Mouse (Mus musculus): Measurements from ENCODE around the gene Gm4301. TPM values are rescaled to one million over a fixed set of nuclear protein-coding genes. Genes with fewer than 3 reads are reported as not detected.
"Not testable (repeated sequence)": the region's sequence is repeated elsewhere in the genome, so short reads cannot be mapped to it uniquely, and the experiment has no call there.

Gm4301 gene
- polyA plus RNA-seq (2015; fragmentation: Nextera tagmentation; extraction: Ambion mirVana), result not detected in 2 replicates

DNA sequence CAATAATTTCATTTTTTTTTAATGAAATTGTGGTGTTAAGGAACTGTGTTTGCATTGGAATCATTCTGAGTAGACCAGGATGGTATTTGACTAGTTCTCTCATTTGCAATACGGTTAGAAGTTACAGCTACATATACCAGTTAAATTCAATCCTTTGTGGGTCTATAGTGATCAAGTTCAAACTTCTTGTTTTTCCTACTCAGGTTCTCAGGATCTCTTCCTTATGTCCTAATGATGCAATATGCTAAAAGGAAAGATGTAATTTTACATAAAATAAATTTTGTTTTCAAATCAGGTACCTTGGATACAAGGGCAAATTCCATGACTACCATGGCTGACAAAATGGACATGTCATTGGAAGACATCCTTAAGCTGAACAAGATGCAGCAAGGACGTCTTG, at the start of gene Gm4301:
Gene Gm4301 (plus strand): TSS at position 301 of the 400 bp plus-strand sequence.
- H3K4me2 ChIP-seq (replicated peaks; ENCODE audit: low read depth, low read length); H3K4me3 ChIP-seq (ENCODE audit: low read depth, low read length); H3K27me3 ChIP-seq (replicated peaks; ENCODE audit: insufficient read depth, low read length); DNase-seq (ENCODE audit: low spot score); ATAC-seq; H3K27ac ChIP-seq (ENCODE audit: low read length); H3K9me3 ChIP-seq (ENCODE audit: low read length); H3K9ac ChIP-seq (replicated peaks; ENCODE audit: low read depth); H3K4me1 ChIP-seq (ENCODE audit: insufficient read depth, low read depth, low read length); H3K36me3 ChIP-seq (ENCODE audit: insufficient read depth, low read length): not testable (repeated sequence)
- no CpG with 5 or more reads among the region's 2 CpGs for WGBS

DNA sequence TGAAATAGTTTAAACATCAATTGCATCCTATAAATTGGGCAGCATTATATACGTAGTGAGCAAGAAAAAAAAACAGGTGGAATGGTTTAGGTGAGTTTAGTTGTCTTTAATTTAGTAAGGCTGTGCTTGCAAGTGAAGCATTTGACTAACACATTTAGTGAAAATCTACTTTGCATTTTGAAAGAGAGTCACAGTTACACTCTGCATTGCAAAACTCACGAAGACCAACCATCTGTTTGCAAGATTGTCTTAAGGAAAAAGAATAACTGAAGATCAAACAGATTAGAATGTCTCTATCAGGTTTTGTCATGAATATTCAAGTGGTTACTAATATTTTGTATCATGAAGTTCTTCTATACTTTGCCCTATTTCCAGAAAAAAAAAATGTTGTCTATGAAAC, 39.4 kb upstream of the Gm4301 start:
- H3K4me2 ChIP-seq (replicated peaks; ENCODE audit: low read depth, low read length), result no peak overlapping the region
- ATAC-seq, result no peak
- H3K9ac ChIP-seq (replicated peaks; ENCODE audit: low read depth), result no peak overlapping the region
- H3K36me3 ChIP-seq (ENCODE audit: insufficient read depth, low read length), result no peaks in the 10 kb centered on the region
- no peaks in the 10 kb centered on the region for H3K9me3 ChIP-seq (ENCODE audit: low read length)
- 85% methylated on average over 2 of the region's 2 CpGs for WGBS
- TF ChIP-seq EP300 (IDR thresholded peaks at IDR 0.05), result no peak
- TF ChIP-seq CTCF (IDR thresholded peaks at IDR 0.05), result no peak
- H3K4me1 ChIP-seq (ENCODE audit: insufficient read depth, low read depth, low read length), result no peaks in the 10 kb centered on the region
- H3K27me3 ChIP-seq (replicated peaks; ENCODE audit: insufficient read depth, low read length), result no peaks in the 10 kb centered on the region
- no peak for DNase-seq (ENCODE audit: low spot score)
- H3K4me3 ChIP-seq (ENCODE audit: low read depth, low read length), result no peak overlapping the region
- no peak overlapping the region for H3K27ac ChIP-seq (ENCODE audit: low read length)

DNA sequence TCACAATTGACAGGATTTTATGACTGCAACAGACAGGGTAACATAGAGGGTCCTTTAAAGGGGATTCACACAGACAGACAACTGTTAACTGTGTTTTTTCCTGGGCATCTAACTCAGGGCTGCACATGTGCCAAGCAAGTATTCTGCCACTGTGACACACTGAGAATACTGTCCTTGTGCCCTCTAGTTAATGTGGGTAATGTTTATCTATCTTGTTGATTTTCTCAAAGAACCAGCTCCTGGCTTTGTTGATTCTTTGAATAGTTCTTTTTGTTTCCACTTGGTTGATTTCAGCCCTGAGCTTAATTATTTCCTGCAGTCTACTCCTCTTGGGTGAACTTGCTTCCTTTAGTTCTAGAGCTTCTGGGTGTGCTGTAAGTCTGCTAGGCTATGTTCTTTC, 35.4 kb upstream of the Gm4301 start:
- not testable (repeated sequence) for DNase-seq (ENCODE audit: low spot score); H3K4me2 ChIP-seq (replicated peaks; ENCODE audit: low read depth, low read length); H3K9ac ChIP-seq (replicated peaks; ENCODE audit: low read depth); H3K4me1 ChIP-seq (ENCODE audit: insufficient read depth, low read depth, low read length); H3K36me3 ChIP-seq (ENCODE audit: insufficient read depth, low read length); ATAC-seq; H3K4me3 ChIP-seq (ENCODE audit: low read depth, low read length); H3K27ac ChIP-seq (ENCODE audit: low read length); H3K9me3 ChIP-seq (ENCODE audit: low read length); H3K27me3 ChIP-seq (replicated peaks; ENCODE audit: insufficient read depth, low read length)

DNA sequence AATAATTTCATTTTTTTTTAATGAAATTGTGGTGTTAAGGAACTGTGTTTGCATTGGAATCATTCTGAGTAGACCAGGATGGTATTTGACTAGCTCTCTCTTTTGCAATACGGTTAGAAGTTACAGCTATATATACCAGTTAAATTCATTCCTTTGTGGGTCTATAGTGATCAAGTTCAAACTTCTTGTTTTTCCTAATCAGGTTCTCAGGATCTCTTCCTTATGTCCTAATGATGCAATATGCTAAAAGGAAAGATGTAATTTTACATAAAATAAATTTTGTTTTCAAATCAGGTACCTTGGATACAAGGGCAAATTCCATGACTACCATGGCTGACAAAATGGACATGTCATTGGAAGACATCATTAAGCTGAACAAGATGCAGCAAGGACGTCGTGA, 5.1 kb downstream of the Gm4301 start, which contains the start of gene Gm4302:
Gene Gm4302 (plus strand): TSS at position 301 of the 400 bp plus-strand sequence.
- not testable (repeated sequence) for H3K4me2 ChIP-seq (replicated peaks; ENCODE audit: low read depth, low read length); H3K9me3 ChIP-seq (ENCODE audit: low read length); H3K27ac ChIP-seq (ENCODE audit: low read length); H3K27me3 ChIP-seq (replicated peaks; ENCODE audit: insufficient read depth, low read length); H3K4me1 ChIP-seq (ENCODE audit: insufficient read depth, low read depth, low read length); H3K9ac ChIP-seq (replicated peaks; ENCODE audit: low read depth); ATAC-seq; H3K36me3 ChIP-seq (ENCODE audit: insufficient read depth, low read length); H3K4me3 ChIP-seq (ENCODE audit: low read depth, low read length); DNase-seq (ENCODE audit: low spot score)
- WGBS, result no CpG with 5 or more reads among the region's 3 CpGs

DNA sequence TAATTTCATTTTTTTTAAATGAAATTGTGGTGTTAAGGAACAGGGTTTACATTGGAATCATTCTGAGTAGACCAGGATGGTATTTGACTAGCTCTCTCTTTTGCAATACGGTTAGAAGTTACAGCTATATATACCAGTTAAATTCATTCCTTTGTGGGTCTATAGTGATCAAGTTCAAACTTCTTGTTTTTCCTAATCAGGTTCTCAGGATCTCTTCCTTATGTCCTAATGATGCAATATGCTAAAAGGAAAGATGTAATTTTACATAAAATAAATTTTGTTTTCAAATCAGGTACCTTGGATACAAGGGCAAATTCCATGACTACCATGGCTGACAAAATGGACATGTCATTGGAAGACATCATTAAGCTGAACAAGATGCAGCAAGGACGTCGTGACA, 10.2 kb downstream of the Gm4301 start, which contains the start of gene Gm4303:
Gene Gm4303 (plus strand): TSS at position 301 of the 400 bp plus-strand sequence.
- not testable (repeated sequence) for H3K4me2 ChIP-seq (replicated peaks; ENCODE audit: low read depth, low read length); H3K27ac ChIP-seq (ENCODE audit: low read length); H3K27me3 ChIP-seq (replicated peaks; ENCODE audit: insufficient read depth, low read length); H3K9me3 ChIP-seq (ENCODE audit: low read length); ATAC-seq; H3K4me3 ChIP-seq (ENCODE audit: low read depth, low read length); H3K9ac ChIP-seq (replicated peaks; ENCODE audit: low read depth); DNase-seq (ENCODE audit: low spot score); H3K36me3 ChIP-seq (ENCODE audit: insufficient read depth, low read length); H3K4me1 ChIP-seq (ENCODE audit: insufficient read depth, low read depth, low read length)
- no CpG with 5 or more reads among the region's 3 CpGs for WGBS

DNA sequence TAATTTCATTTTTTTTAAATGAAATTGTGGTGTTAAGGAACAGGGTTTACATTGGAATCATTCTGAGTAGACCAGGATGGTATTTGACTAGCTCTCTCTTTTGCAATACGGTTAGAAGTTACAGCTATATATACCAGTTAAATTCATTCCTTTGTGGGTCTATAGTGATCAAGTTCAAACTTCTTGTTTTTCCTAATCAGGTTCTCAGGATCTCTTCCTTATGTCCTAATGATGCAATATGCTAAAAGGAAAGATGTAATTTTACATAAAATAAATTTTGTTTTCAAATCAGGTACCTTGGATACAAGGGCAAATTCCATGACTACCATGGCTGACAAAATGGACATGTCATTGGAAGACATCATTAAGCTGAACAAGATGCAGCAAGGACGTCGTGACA, 15.3 kb downstream of the Gm4301 start, which contains the start of gene Gm4305:
Gene Gm4305 (plus strand): TSS at position 301 of the 400 bp plus-strand sequence.
- H3K9me3 ChIP-seq (ENCODE audit: low read length); H3K27me3 ChIP-seq (replicated peaks; ENCODE audit: insufficient read depth, low read length); H3K9ac ChIP-seq (replicated peaks; ENCODE audit: low read depth); H3K4me2 ChIP-seq (replicated peaks; ENCODE audit: low read depth, low read length); ATAC-seq; H3K27ac ChIP-seq (ENCODE audit: low read length); DNase-seq (ENCODE audit: low spot score); H3K4me3 ChIP-seq (ENCODE audit: low read depth, low read length); H3K4me1 ChIP-seq (ENCODE audit: insufficient read depth, low read depth, low read length); H3K36me3 ChIP-seq (ENCODE audit: insufficient read depth, low read length): not testable (repeated sequence)
- WGBS, result no CpG with 5 or more reads among the region's 3 CpGs

DNA sequence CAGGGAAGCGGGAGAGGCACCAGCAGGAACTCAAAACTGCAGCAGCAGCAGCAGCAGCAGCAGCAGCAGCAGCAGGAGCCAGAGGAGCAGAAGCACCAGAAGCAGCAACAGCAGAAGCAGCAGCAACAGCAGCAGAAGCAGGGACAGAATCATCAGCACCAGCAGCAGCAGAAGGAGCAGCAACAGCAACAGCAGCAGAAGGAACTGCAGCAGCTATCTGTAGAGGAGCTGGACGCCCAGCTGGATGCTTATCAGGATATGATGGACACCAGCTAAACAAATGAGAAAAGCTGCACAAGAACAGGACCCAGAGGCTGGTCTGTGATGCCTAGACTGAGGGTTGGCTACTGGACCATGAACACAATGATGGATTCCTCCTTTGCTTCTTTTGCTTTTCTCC, 21.4 kb downstream of the Gm4301 start:
- H3K9me3 ChIP-seq (ENCODE audit: low read length); ATAC-seq; H3K36me3 ChIP-seq (ENCODE audit: insufficient read depth, low read length); H3K4me1 ChIP-seq (ENCODE audit: insufficient read depth, low read depth, low read length); H3K9ac ChIP-seq (replicated peaks; ENCODE audit: low read depth); H3K27ac ChIP-seq (ENCODE audit: low read length); DNase-seq (ENCODE audit: low spot score); H3K4me2 ChIP-seq (replicated peaks; ENCODE audit: low read depth, low read length); H3K4me3 ChIP-seq (ENCODE audit: low read depth, low read length); H3K27me3 ChIP-seq (replicated peaks; ENCODE audit: insufficient read depth, low read length): not testable (repeated sequence)
- WGBS, result 56% methylated on average over 2 of the region's 2 CpGs

DNA sequence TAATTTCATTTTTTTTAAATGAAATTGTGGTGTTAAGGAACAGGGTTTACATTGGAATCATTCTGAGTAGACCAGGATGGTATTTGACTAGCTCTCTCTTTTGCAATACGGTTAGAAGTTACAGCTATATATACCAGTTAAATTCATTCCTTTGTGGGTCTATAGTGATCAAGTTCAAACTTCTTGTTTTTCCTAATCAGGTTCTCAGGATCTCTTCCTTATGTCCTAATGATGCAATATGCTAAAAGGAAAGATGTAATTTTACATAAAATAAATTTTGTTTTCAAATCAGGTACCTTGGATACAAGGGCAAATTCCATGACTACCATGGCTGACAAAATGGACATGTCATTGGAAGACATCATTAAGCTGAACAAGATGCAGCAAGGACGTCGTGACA, 25.6 kb downstream of the Gm4301 start, which contains the start of gene Gm4307:
Gene Gm4307 (plus strand): TSS at position 301 of the 400 bp plus-strand sequence.
- H3K9ac ChIP-seq (replicated peaks; ENCODE audit: low read depth); H3K27ac ChIP-seq (ENCODE audit: low read length); ATAC-seq; H3K4me1 ChIP-seq (ENCODE audit: insufficient read depth, low read depth, low read length); DNase-seq (ENCODE audit: low spot score); H3K4me3 ChIP-seq (ENCODE audit: low read depth, low read length); H3K27me3 ChIP-seq (replicated peaks; ENCODE audit: insufficient read depth, low read length); H3K4me2 ChIP-seq (replicated peaks; ENCODE audit: low read depth, low read length); H3K36me3 ChIP-seq (ENCODE audit: insufficient read depth, low read length); H3K9me3 ChIP-seq (ENCODE audit: low read length): not testable (repeated sequence)
- WGBS, result no CpG with 5 or more reads among the region's 3 CpGs

DNA sequence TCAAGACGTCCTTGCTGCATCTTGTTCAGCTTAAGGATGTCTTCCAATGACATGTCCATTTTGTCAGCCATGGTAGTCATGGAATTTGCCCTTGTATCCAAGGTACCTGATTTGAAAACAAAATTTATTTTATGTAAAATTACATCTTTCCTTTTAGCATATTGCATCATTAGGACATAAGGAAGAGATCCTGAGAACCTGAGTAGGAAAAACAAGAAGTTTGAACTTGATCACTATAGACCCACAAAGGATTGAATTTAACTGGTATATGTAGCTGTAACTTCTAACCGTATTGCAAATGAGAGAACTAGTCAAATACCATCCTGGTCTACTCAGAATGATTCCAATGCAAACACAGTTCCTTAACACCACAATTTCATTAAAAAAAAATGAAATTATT, 47.0 kb downstream of the Gm4301 start, which contains the start of gene Gm4312:
Gene Gm4312 (minus strand): TSS at position 101 of the 400 bp plus-strand sequence.
- not testable (repeated sequence) for H3K9ac ChIP-seq (replicated peaks; ENCODE audit: low read depth); H3K4me2 ChIP-seq (replicated peaks; ENCODE audit: low read depth, low read length); H3K36me3 ChIP-seq (ENCODE audit: insufficient read depth, low read length); H3K9me3 ChIP-seq (ENCODE audit: low read length); DNase-seq (ENCODE audit: low spot score); H3K4me3 ChIP-seq (ENCODE audit: low read depth, low read length); H3K27ac ChIP-seq (ENCODE audit: low read length); ATAC-seq; H3K4me1 ChIP-seq (ENCODE audit: insufficient read depth, low read depth, low read length); H3K27me3 ChIP-seq (replicated peaks; ENCODE audit: insufficient read depth, low read length)
- no CpG with 5 or more reads among the region's 2 CpGs for WGBS

All from lung, postnatal 0 days (tissue).